Comparison of ENCODE assay signal across 12 mouse cellular contexts in genomic region chr11:109067733-109068132, GRCm38 (mm10).
A peak's percentile ranks its signal among the peaks of the same experiment; 100 is the strongest.
DNase-seq lines count a peak whose midpoint lies in the region; ATAC-seq and TF ChIP-seq lines count a peak whose summit lies in the region.
"Had no signal": no experiment of that assay in that cellular context is flagged by ENCODE, and none has a peak within 500 bp of the region (broad histone marks: within the 10 kb centered on the region; RNA-seq: fewer than 3 reads in every experiment).

No protein-coding gene starts in this region.

- no peak overlapping the region for H3K4me3 ChIP-seq in forebrain, embryonic 13.5 days
- no peak overlapping the region for H3K4me3 ChIP-seq in forebrain, embryonic 11.5 days (ENCODE audit: low read depth, low read length)
- H3K4me3 ChIP-seq in neural tube, embryonic 11.5 days (ENCODE audit: low read depth, low read length): no peak overlapping the region
- no peak overlapping the region for H3K4me3 ChIP-seq in midbrain, embryonic 11.5 days (ENCODE audit: low read depth, low read length)
- no peak overlapping the region for H3K4me3 ChIP-seq in small intestine, adult 2 months (ENCODE audit: low read depth, low read length)
- no peak overlapping the region for H3K4me3 ChIP-seq in liver, postnatal 0 days (ENCODE audit: low read depth, low read length)
- H3K4me3 ChIP-seq: limb, embryonic 13.5 days; stomach, embryonic 15.5 days had no signal

- TF ChIP-seq EP300 in liver, postnatal 0 days (IDR thresholded peaks at IDR 0.05; ENCODE audit: low read depth): no peak

- no peak for DNase-seq in forebrain, embryonic 11.5 days (ENCODE audit: low spot score)
- no peak for DNase-seq in neural tube, embryonic 11.5 days (ENCODE audit: low spot score)
- DNase-seq in neural tube, embryonic 10.5 days (ENCODE audit: extremely low spot score, low spot score): no peak
- peak; percentile 82 for DNase-seq in midbrain, embryonic 11.5 days (ENCODE audit: low spot score, missing footprints)
- no peak for DNase-seq in right cerebral cortex, adult 18-20 months
- DNase-seq in liver, postnatal 0 days: no peak
- DNase-seq: cerebellum, adult 2 months; kidney, adult 9 months had no signal

- no peak for TF ChIP-seq POLR2A in small intestine, adult 2 months (IDR thresholded peaks at IDR 0.05; ENCODE audit: low read depth, low read length)

- no peaks in the 10 kb centered on the region for H3K36me3 ChIP-seq in forebrain, embryonic 13.5 days (ENCODE audit: poor library complexity, severe bottlenecking)
- no peaks in the 10 kb centered on the region for H3K36me3 ChIP-seq in forebrain, embryonic 11.5 days (ENCODE audit: control insufficient read depth, insufficient read depth, low read length)
- no peaks in the 10 kb centered on the region for H3K36me3 ChIP-seq in neural tube, embryonic 11.5 days (ENCODE audit: control insufficient read depth, insufficient read depth, low read length)
- H3K36me3 ChIP-seq in midbrain, embryonic 11.5 days (ENCODE audit: control insufficient read depth, insufficient read depth, low read length): no peaks in the 10 kb centered on the region
- H3K36me3 ChIP-seq in small intestine, adult 2 months (ENCODE audit: control insufficient read depth, insufficient read depth, low read length): no peaks in the 10 kb centered on the region
- no peaks in the 10 kb centered on the region for H3K36me3 ChIP-seq in liver, postnatal 0 days (replicated peaks; ENCODE audit: insufficient read depth, low read length)
- H3K36me3 ChIP-seq: limb, embryonic 13.5 days; stomach, embryonic 15.5 days had no signal

- no peak overlapping the region for H3K9ac ChIP-seq in forebrain, embryonic 13.5 days
- H3K9ac ChIP-seq in forebrain, embryonic 11.5 days (ENCODE audit: low read length): no peak overlapping the region
- H3K9ac ChIP-seq in neural tube, embryonic 11.5 days (ENCODE audit: low read length): no peak overlapping the region
- no peak overlapping the region for H3K9ac ChIP-seq in midbrain, embryonic 11.5 days (ENCODE audit: low read length)
- H3K9ac ChIP-seq in liver, postnatal 0 days (replicated peaks): no peak overlapping the region
- H3K9ac ChIP-seq: limb, embryonic 13.5 days; stomach, embryonic 15.5 days had no signal

- H3K4me2 ChIP-seq in forebrain, embryonic 13.5 days: no peak overlapping the region
- no peak overlapping the region for H3K4me2 ChIP-seq in forebrain, embryonic 11.5 days (ENCODE audit: low read depth, low read length, severe bottlenecking)
- H3K4me2 ChIP-seq in neural tube, embryonic 11.5 days (ENCODE audit: low read depth): no peak overlapping the region
- H3K4me2 ChIP-seq in midbrain, embryonic 11.5 days: no peak overlapping the region
- H3K4me2 ChIP-seq in liver, postnatal 0 days (ENCODE audit: low read depth, low read length): no peak overlapping the region
- H3K4me2 ChIP-seq: stomach, embryonic 15.5 days had no signal

- H3K9me3 ChIP-seq in forebrain, embryonic 13.5 days (replicated peaks): no peaks in the 10 kb centered on the region
- H3K9me3 ChIP-seq in forebrain, embryonic 11.5 days (ENCODE audit: control insufficient read depth, low read length): no peaks in the 10 kb centered on the region
- no peaks in the 10 kb centered on the region for H3K9me3 ChIP-seq in neural tube, embryonic 11.5 days (ENCODE audit: control insufficient read depth, low read length)
- H3K9me3 ChIP-seq in midbrain, embryonic 11.5 days (ENCODE audit: control insufficient read depth, low read length): no peaks in the 10 kb centered on the region
- no peaks in the 10 kb centered on the region for H3K9me3 ChIP-seq in liver, postnatal 0 days (ENCODE audit: low read length)
- H3K9me3 ChIP-seq: limb, embryonic 13.5 days; stomach, embryonic 15.5 days had no signal

- H3K27me3 ChIP-seq in forebrain, embryonic 13.5 days: no peaks in the 10 kb centered on the region
- no peaks in the 10 kb centered on the region for H3K27me3 ChIP-seq in forebrain, embryonic 11.5 days (ENCODE audit: control insufficient read depth, insufficient read depth, low read length)
- H3K27me3 ChIP-seq in neural tube, embryonic 11.5 days (ENCODE audit: control insufficient read depth, insufficient read depth, low read length): no peaks in the 10 kb centered on the region
- no peaks in the 10 kb centered on the region for H3K27me3 ChIP-seq in midbrain, embryonic 11.5 days (ENCODE audit: control insufficient read depth, insufficient read depth, low read length)
- H3K27me3 ChIP-seq in small intestine, adult 2 months (ENCODE audit: control insufficient read depth, insufficient read depth, low read length): no peaks in the 10 kb centered on the region
- 0 out of 2 replicates have a peak, but pooled peaks cover 5% of the 10 kb centered on the region for H3K27me3 ChIP-seq in liver, postnatal 0 days (ENCODE audit: insufficient read depth, low read length)
- H3K27me3 ChIP-seq: stomach, embryonic 15.5 days had no signal

- 75% methylated on average over 7 of the region's 7 CpGs for WGBS in forebrain, embryonic 13.5 days
- WGBS in forebrain, embryonic 11.5 days: 81% methylated on average over 7 of the region's 7 CpGs
- WGBS in neural tube, embryonic 11.5 days: 66% methylated on average over 7 of the region's 7 CpGs
- 81% methylated on average over 7 of the region's 7 CpGs for WGBS in midbrain, embryonic 11.5 days
- 31% methylated on average over 7 of the region's 7 CpGs for WGBS in small intestine, adult 2 months
- 60% methylated on average over 7 of the region's 7 CpGs for WGBS in liver, postnatal 0 days (ENCODE audit: insufficient replicate concordance)

- ATAC-seq in forebrain, embryonic 13.5 days: no peak
- no peak for ATAC-seq in forebrain, embryonic 11.5 days (replicated peaks; ENCODE audit: low FRiP score)
- no peak for ATAC-seq in neural tube, embryonic 11.5 days (ENCODE audit: insufficient read depth, low FRiP score, low TSS enrichment)
- no peak for ATAC-seq in midbrain, embryonic 11.5 days (ENCODE audit: low FRiP score)
- no peak for ATAC-seq in liver, postnatal 0 days

- peak overlapping the region; percentile 54 for H3K27ac ChIP-seq in forebrain, embryonic 13.5 days
- no peak overlapping the region for H3K27ac ChIP-seq in forebrain, embryonic 11.5 days (ENCODE audit: low read depth, low read length)
- H3K27ac ChIP-seq in neural tube, embryonic 11.5 days (ENCODE audit: low read depth, low read length): peak overlapping the region; percentile 88
- H3K27ac ChIP-seq in midbrain, embryonic 11.5 days (ENCODE audit: low read depth, low read length): peak overlapping the region; percentile 63
- H3K27ac ChIP-seq in small intestine, adult 2 months (ENCODE audit: insufficient read depth, low read depth, low read length): peak overlapping the region; percentile 42; the same call in 1 of the 2 replicates
- H3K27ac ChIP-seq in liver, postnatal 0 days (ENCODE audit: low read depth): no peak overlapping the region
- H3K27ac ChIP-seq: limb, embryonic 13.5 days; stomach, embryonic 15.5 days had no signal

- TF ChIP-seq CTCF in small intestine, adult 2 months (IDR thresholded peaks at IDR 0.05; ENCODE audit: extremely low read depth, insufficient read length, insufficient replicate concordance, low read depth, low read length): no peak
- TF ChIP-seq CTCF in liver, postnatal 0 days (IDR thresholded peaks at IDR 0.05; ENCODE audit: low read depth): no peak

- H3K4me1 ChIP-seq in forebrain, embryonic 13.5 days: peaks cover 27% of the 10 kb centered on the region
- peaks cover 6% of the 10 kb centered on the region; the same call in 1 of the 2 replicates for H3K4me1 ChIP-seq in forebrain, embryonic 11.5 days (replicated peaks; ENCODE audit: control insufficient read depth, insufficient read depth, low read length)
- peaks cover 30% of the 10 kb centered on the region for H3K4me1 ChIP-seq in neural tube, embryonic 11.5 days (ENCODE audit: control insufficient read depth, insufficient read depth, low read length)
- peaks cover 33% of the 10 kb centered on the region for H3K4me1 ChIP-seq in midbrain, embryonic 11.5 days (ENCODE audit: control insufficient read depth, insufficient read depth, low read length)
- H3K4me1 ChIP-seq in small intestine, adult 2 months (ENCODE audit: control insufficient read depth, insufficient read depth, insufficient read length, low read length): peaks cover 10% of the 10 kb centered on the region
- H3K4me1 ChIP-seq in liver, postnatal 0 days (ENCODE audit: insufficient read depth): no peaks in the 10 kb centered on the region

Comparison
In these comparisons a context has a peak if more than half of its experiments do, and no peak if none do; other contexts are left out.
1. H3K27ac ChIP-seq: peak in forebrain, embryonic 13.5 days (single experiment), neural tube, embryonic 11.5 days (single experiment), midbrain, embryonic 11.5 days (single experiment) and small intestine, adult 2 months (single experiment); none in forebrain, embryonic 11.5 days (single experiment) and liver, postnatal 0 days (single experiment).